Comparison of ENCODE assay signal across 10 mouse cellular contexts in genomic region chr12:109401696-109402095, GRCm38 (mm10). TPM values are rescaled to one million over a fixed set of nuclear protein-coding genes. Genes with fewer than 3 reads are reported as not detected.
DNase-seq lines count a peak whose midpoint lies in the region; ATAC-seq lines count a peak whose summit lies in the region.
"Had no signal": no experiment of that assay in that cellular context is flagged by ENCODE, and none has a peak within 500 bp of the region (broad histone marks: within the 10 kb centered on the region; RNA-seq: fewer than 3 reads in every experiment).

No protein-coding gene starts in this region.

- H3K4me2 ChIP-seq in forebrain, embryonic 13.5 days, result no peak overlapping the region
- H3K4me2 ChIP-seq in kidney, embryonic 14.5 days (replicated peaks; ENCODE audit: low read depth, low read length), result no peak overlapping the region
- H3K4me2 ChIP-seq in embryonic facial prominence, embryonic 12.5 days (replicated peaks), result no peak overlapping the region
- no peak overlapping the region for H3K4me2 ChIP-seq in limb, embryonic 15.5 days

- WGBS in forebrain, embryonic 10.5 days, result 73% methylated on average over 6 of the region's 6 CpGs
- WGBS in forebrain, embryonic 13.5 days, result 86% methylated on average over 6 of the region's 6 CpGs
- 57% methylated on average over 6 of the region's 6 CpGs for WGBS in kidney, embryonic 14.5 days
- 60% methylated on average over 6 of the region's 6 CpGs for WGBS in embryonic facial prominence, embryonic 12.5 days
- 69% methylated on average over 6 of the region's 6 CpGs for WGBS in limb, embryonic 15.5 days

- peaks cover 66% of the 10 kb centered on the region for H3K4me1 ChIP-seq in forebrain, embryonic 10.5 days
- peaks cover 20% of the 10 kb centered on the region for H3K4me1 ChIP-seq in forebrain, embryonic 13.5 days
- peaks cover 40% of the 10 kb centered on the region for H3K4me1 ChIP-seq in kidney, embryonic 14.5 days (ENCODE audit: control insufficient read depth, insufficient read depth, low read length)
- peaks cover 56% of the 10 kb centered on the region for H3K4me1 ChIP-seq in embryonic facial prominence, embryonic 12.5 days
- peaks cover 74% of the 10 kb centered on the region for H3K4me1 ChIP-seq in limb, embryonic 15.5 days

- DNase-seq in forebrain, embryonic 10.5 days (ENCODE audit: extremely low spot score, low spot score), result no peak
- no peak for DNase-seq in kidney, postnatal 36 days
- DNase-seq in left cerebral cortex, adult 9 months (ENCODE audit: low spot score in 2 of 2), result no peak
- no peak for DNase-seq in right cerebral cortex, adult 2 months (ENCODE audit: low spot score in 2 of 2)
- DNase-seq: cerebellum, adult 11 months had no signal

- no peaks in the 10 kb centered on the region for H3K9me3 ChIP-seq in forebrain, embryonic 10.5 days
- H3K9me3 ChIP-seq in forebrain, embryonic 13.5 days (replicated peaks), result no peaks in the 10 kb centered on the region
- no peaks in the 10 kb centered on the region for H3K9me3 ChIP-seq in kidney, embryonic 14.5 days (ENCODE audit: control insufficient read depth, low read length)
- no peaks in the 10 kb centered on the region for H3K9me3 ChIP-seq in embryonic facial prominence, embryonic 12.5 days
- no peaks in the 10 kb centered on the region for H3K9me3 ChIP-seq in limb, embryonic 15.5 days

- H3K9ac ChIP-seq in forebrain, embryonic 13.5 days, result no peak overlapping the region
- H3K9ac ChIP-seq in kidney, embryonic 14.5 days (ENCODE audit: low read depth, low read length), result no peak overlapping the region
- no peak overlapping the region for H3K9ac ChIP-seq in embryonic facial prominence, embryonic 12.5 days
- H3K9ac ChIP-seq in limb, embryonic 15.5 days, result no peak overlapping the region

- peak overlapping the region; percentile 74 for H3K27ac ChIP-seq in forebrain, embryonic 10.5 days
- H3K27ac ChIP-seq in forebrain, embryonic 13.5 days, result no peak overlapping the region
- peak overlapping the region; percentile 76; the same call in 1 of the 2 replicates for H3K27ac ChIP-seq in kidney, embryonic 14.5 days (ENCODE audit: low read depth, low read length)
- peak overlapping the region; percentile 66 for H3K27ac ChIP-seq in embryonic facial prominence, embryonic 12.5 days
- peak overlapping the region; percentile 85 for H3K27ac ChIP-seq in limb, embryonic 15.5 days

- no peak overlapping the region for H3K4me3 ChIP-seq in forebrain, embryonic 10.5 days
- H3K4me3 ChIP-seq in forebrain, embryonic 13.5 days, result no peak overlapping the region
- H3K4me3 ChIP-seq in kidney, embryonic 14.5 days (ENCODE audit: low read length), result no peak overlapping the region
- H3K4me3 ChIP-seq in embryonic facial prominence, embryonic 12.5 days, result no peak overlapping the region
- H3K4me3 ChIP-seq in limb, embryonic 15.5 days, result no peak overlapping the region

- no peaks in the 10 kb centered on the region for H3K36me3 ChIP-seq in forebrain, embryonic 10.5 days (replicated peaks)
- H3K36me3 ChIP-seq in forebrain, embryonic 13.5 days (ENCODE audit: poor library complexity, severe bottlenecking), result no peaks in the 10 kb centered on the region
- no peaks in the 10 kb centered on the region for H3K36me3 ChIP-seq in kidney, embryonic 14.5 days (ENCODE audit: control insufficient read depth, insufficient read depth, low read length)
- H3K36me3 ChIP-seq in embryonic facial prominence, embryonic 12.5 days, result no peaks in the 10 kb centered on the region
- H3K36me3 ChIP-seq in limb, embryonic 15.5 days, result no peaks in the 10 kb centered on the region

- ATAC-seq in forebrain, embryonic 13.5 days, result no peak
- ATAC-seq in kidney, embryonic 14.5 days (ENCODE audit: low FRiP score, low TSS enrichment), result no peak
- ATAC-seq in embryonic facial prominence, embryonic 12.5 days (ENCODE audit: insufficient number of reproducible peaks, insufficient read depth, low FRiP score, low TSS enrichment), result no peak
- no peak for ATAC-seq in limb, embryonic 15.5 days (ENCODE audit: insufficient number of reproducible peaks, low FRiP score, low TSS enrichment, low read depth)
- ATAC-seq: forebrain, embryonic 16.5 days had no signal

- H3K27me3 ChIP-seq in forebrain, embryonic 10.5 days (ENCODE audit: poor library complexity, severe bottlenecking), result peaks cover 45% of the 10 kb centered on the region
- H3K27me3 ChIP-seq in forebrain, embryonic 13.5 days, result 0 out of 2 replicates have a peak, but pooled peaks cover 4% of the 10 kb centered on the region
- no peaks in the 10 kb centered on the region for H3K27me3 ChIP-seq in kidney, embryonic 14.5 days (ENCODE audit: control insufficient read depth, insufficient read depth, low read length)
- H3K27me3 ChIP-seq in embryonic facial prominence, embryonic 12.5 days, result no peaks in the 10 kb centered on the region
- H3K27me3 ChIP-seq in limb, embryonic 15.5 days, result no peaks in the 10 kb centered on the region

RNA-seq across cellular contexts. Expression of gene Dlk1, which starts 50.9 kb away (rescaled TPM):
- 200 and 274 TPM in 2 replicates for polyA plus RNA-seq in forebrain, embryonic 10.5 days (2016; fragmentation: Nextera tagmentation; extraction: Ambion mirVana)
- polyA plus RNA-seq in forebrain, embryonic 13.5 days (2015; fragmentation: Nextera tagmentation; extraction: Ambion mirVana), result 69.3 and 118 TPM in 2 replicates
- polyA plus RNA-seq in kidney, embryonic 14.5 days (2014; fragmentation: Nextera tagmentation; extraction: Ambion mirVana), result 51.1 and 52.4 TPM in 2 replicates
- 316 and 347 TPM in 2 replicates for polyA plus RNA-seq in embryonic facial prominence, embryonic 12.5 days (2016; fragmentation: Nextera tagmentation; extraction: Ambion mirVana)
- 599 and 855 TPM in 2 replicates for polyA plus RNA-seq in limb, embryonic 15.5 days (2015; fragmentation: Nextera tagmentation; extraction: Ambion mirVana)
